Mouse (Mus musculus) stomach, embryonic 16.5 days (tissue): ENCODE results near the gene Tspan10. TPM values are rescaled to one million over a fixed set of nuclear protein-coding genes. Genes with fewer than 3 reads are reported as not detected.

Experiments used
- polyA plus RNA-seq: library from polyadenylated mRNA; unstranded; fragments of >200 nt; fragmentation: Nextera tagmentation; extraction: Ambion mirVana; gene quantifications from 2 replicates; pipeline ENCODE4 v1.2.1, GENCODE M21; 2015

Gene Tspan10
- polyA plus RNA-seq, 1 experiment from 2014 or later = not detected

Other genes with a start within 250 kb of the Tspan10 start
- gene Bahcc1, start 209.7 kb upstream of the Tspan10 start, polyA plus RNA-seq = 4.5 and 5.6 TPM in 2 replicates
- 2,700 and 3,060 TPM in 2 replicates for gene Actg1, start 94.1 kb upstream of the Tspan10 start, polyA plus RNA-seq
- 0.44 and 0.80 TPM in 2 replicates for gene Fscn2, start 81.1 kb upstream of the Tspan10 start, polyA plus RNA-seq
- gene Faap100, start 63.9 kb upstream of the Tspan10 start, polyA plus RNA-seq = 34.5 and 36.1 TPM in 2 replicates
- gene Nploc4, start 4.9 kb upstream of the Tspan10 start, polyA plus RNA-seq = 22.8 and 23.5 TPM in 2 replicates
- gene Pde6g, start 10.9 kb downstream of the Tspan10 start, polyA plus RNA-seq = 0.30 and 0.57 TPM in 2 replicates
- 14.0 TPM in 2 replicates for gene Oxld1, start 15.4 kb downstream of the Tspan10 start, polyA plus RNA-seq
- gene Ccdc137, start 15.5 kb downstream of the Tspan10 start, polyA plus RNA-seq = 28.9 and 33.7 TPM in 2 replicates
- gene Arl16, start 25.0 kb downstream of the Tspan10 start, polyA plus RNA-seq = 35.6 and 38.1 TPM in 2 replicates
- 140 and 145 TPM in 2 replicates for gene Mrpl12, start 42.0 kb downstream of the Tspan10 start, polyA plus RNA-seq
- gene Slc25a10, start 49.2 kb downstream of the Tspan10 start, polyA plus RNA-seq = 73.9 and 75.8 TPM in 2 replicates
- 2.2 and 3.0 TPM in 2 replicates for gene Gcgr, start 88.1 kb downstream of the Tspan10 start, polyA plus RNA-seq
- gene Mcrip1, start 107.1 kb downstream of the Tspan10 start, polyA plus RNA-seq = 152 and 171 TPM in 2 replicates
- 2.9 TPM in 1 of 2 replicates, not detected in the other for gene Ppp1r27, start 108.5 kb downstream of the Tspan10 start, polyA plus RNA-seq
- 1,026 and 1,183 TPM in 2 replicates for gene P4hb, start 130.6 kb downstream of the Tspan10 start, polyA plus RNA-seq
- 543 and 584 TPM in 2 replicates for gene Arhgdia, start 139.0 kb downstream of the Tspan10 start, polyA plus RNA-seq
- gene Alyref, start 155.7 kb downstream of the Tspan10 start, polyA plus RNA-seq = 37.0 and 55.5 TPM in 2 replicates
- 176 and 181 TPM in 2 replicates for gene Anapc11, start 155.8 kb downstream of the Tspan10 start, polyA plus RNA-seq
- gene Npb, start 165.8 kb downstream of the Tspan10 start, polyA plus RNA-seq = 14.9 and 19.1 TPM in 2 replicates
- gene Pcyt2, start 175.3 kb downstream of the Tspan10 start, polyA plus RNA-seq = 185 and 197 TPM in 2 replicates
- gene Sirt7, start 182.6 kb downstream of the Tspan10 start, polyA plus RNA-seq = 36.6 and 37.7 TPM in 2 replicates
- gene Mafg, start 191.0 kb downstream of the Tspan10 start, polyA plus RNA-seq = 19.5 and 22.1 TPM in 2 replicates
- gene Pycr1, start 201.1 kb downstream of the Tspan10 start, polyA plus RNA-seq = 37.8 and 38.0 TPM in 2 replicates
- gene Myadml2, start 205.5 kb downstream of the Tspan10 start, polyA plus RNA-seq = 1.4 TPM in 1 of 2 replicates, not detected in the other
- 2.1 and 2.5 TPM in 2 replicates for gene Notum, start 218.5 kb downstream of the Tspan10 start, polyA plus RNA-seq
- gene Aspscr1, start 230.3 kb downstream of the Tspan10 start, polyA plus RNA-seq = 102 and 104 TPM in 2 replicates